Mouse (Mus musculus) CD4-positive, CD25-positive, alpha-beta regulatory T cell, adult 2 months (primary cell): ENCODE results near the gene Slc26a3.
A peak's percentile ranks its signal among the peaks of the same experiment; 100 is the strongest.
"Not testable (repeated sequence)": the region's sequence is repeated elsewhere in the genome, so short reads cannot be mapped to it uniquely, and the experiment has no call there.

Experiments used
- DNase-seq: peaks from one replicate; pipeline ENCODE4 v3.0.0-alpha.2; 2012; ENCODE audit warnings: low read depth, low spot score

The Slc26a3 gene

GRCm38 (mm10) chr12:31421901-31422574 is 31.4 kb downstream of the Slc26a3 start:
- DNase-seq = no peak

GRCm38 (mm10) chr12:31437791-31438190 is 47.1 kb downstream of the Slc26a3 start:
- no peak for DNase-seq

- DNase-seq = no peak
These were observed 48.9 kb downstream of the Slc26a3 start for GRCm38 (mm10) chr12:31439612-31440011.

GRCm38 (mm10) chr12:31444131-31444546 is 53.5 kb downstream of the Slc26a3 start:
- DNase-seq = peak; percentile 0

GRCm38 (mm10) chr12:31444827-31445226 is 54.2 kb downstream of the Slc26a3 start:
- DNase-seq = no peak

GRCm38 (mm10) chr12:31449341-31449740 is 58.7 kb downstream of the Slc26a3 start:
- no peak for DNase-seq

GRCm38 (mm10) chr12:31456271-31456670 is 65.6 kb downstream of the Slc26a3 start:
- no peak for DNase-seq

GRCm38 (mm10) chr12:31458474-31458873 is 67.8 kb downstream of the Slc26a3 start:
- no peak for DNase-seq

- DNase-seq = peak; percentile 28
These were observed 69.6 kb downstream of the Slc26a3 start for GRCm38 (mm10) chr12:31460270-31460669.

- DNase-seq = no peak
These were observed 70.7 kb downstream of the Slc26a3 start for GRCm38 (mm10) chr12:31461371-31461770.

- DNase-seq = no peak
These were observed 71.9 kb downstream of the Slc26a3 start for GRCm38 (mm10) chr12:31462615-31463014.

GRCm38 (mm10) chr12:31478182-31478581 is 87.5 kb downstream of the Slc26a3 start:
- not testable (repeated sequence) for DNase-seq

- DNase-seq = no peak
These were observed 95.8 kb downstream of the Slc26a3 start for GRCm38 (mm10) chr12:31486431-31486830.

GRCm38 (mm10) chr12:31498936-31499313 is 108.3 kb downstream of the Slc26a3 start:
- DNase-seq = no peak

- DNase-seq = peak; percentile 96
These were observed 108.9 kb downstream of the Slc26a3 start, which contains the start of gene Cbll1 for GRCm38 (mm10) chr12:31499314-31500131. Cbll1 (minus strand) TSS chr12:31499616.

- DNase-seq = no peak
These were observed 109.5 kb downstream of the Slc26a3 start for GRCm38 (mm10) chr12:31500196-31500595.

- DNase-seq = no peak
These were observed 110.6 kb downstream of the Slc26a3 start for GRCm38 (mm10) chr12:31501266-31501665.

GRCm38 (mm10) chr12:31503211-31503610 is 112.5 kb downstream of the Slc26a3 start:
- peak; percentile 29 for DNase-seq

- peak; percentile 61 for DNase-seq
These were observed 117.2 kb downstream of the Slc26a3 start for GRCm38 (mm10) chr12:31507718-31508364.

- no peak for DNase-seq
These were observed 117.8 kb downstream of the Slc26a3 start for GRCm38 (mm10) chr12:31508496-31508895.

- DNase-seq = no peak
These were observed 120.5 kb downstream of the Slc26a3 start for GRCm38 (mm10) chr12:31511218-31511617.
